18 mouse cellular contexts compared by ENCODE assay signal in genomic region chr8:10878371-10878770, GRCm38 (mm10).
DNase-seq lines count a peak whose midpoint lies in the region; TF ChIP-seq lines count a peak whose summit lies in the region.
"Had no signal": no experiment of that assay in that cellular context is flagged by ENCODE, and none has a peak within 500 bp of the region (broad histone marks: within the 10 kb centered on the region; RNA-seq: fewer than 3 reads in every experiment).

No protein-coding gene starts in this region.

- H3K4me2 ChIP-seq in myocyte (ENCODE audit: low read depth), result no peak overlapping the region
- H3K4me2 ChIP-seq: embryonic facial prominence, embryonic 12.5 days; forebrain, embryonic 13.5 days; heart, embryonic 13.5 days; hindbrain, embryonic 15.5 days had no signal

- no peak overlapping the region for H3ac ChIP-seq in myocyte (ENCODE audit: control insufficient read depth, insufficient read length)

- intact Hi-C loops in left cerebral cortex, postnatal 36 days (cut with DNase I), result no loop called here

- no peaks in the 10 kb centered on the region for H3K36me3 ChIP-seq in myocyte (ENCODE audit: control insufficient read depth, insufficient read depth)
- H3K36me3 ChIP-seq: embryonic facial prominence, embryonic 12.5 days; heart, embryonic 13.5 days; hindbrain, embryonic 15.5 days had no signal

- DNase-seq in 3134 (ENCODE audit: extremely low read depth, insufficient read length, low spot score) (peak; percentile 54), 3T3-L1 (ENCODE audit: low read depth, low spot score) (peak; percentile 71), NIH3T3 (ENCODE audit: low read depth) (peak; percentile 63)
- no peak for DNase-seq in gastrocnemius, postnatal 10 days
- no peak for DNase-seq in cerebellum, adult 9-10 months
- DNase-seq in left cerebral cortex, postnatal 36 days (ENCODE audit: low spot score in 2 of 2), result no peak
- DNase-seq: adrenal gland, postnatal 14 days; cerebellum, adult 11-12 months; cerebellum, adult 9-11 months; embryo, embryonic 11 days; forebrain, postnatal 0 days; gastrocnemius, postnatal 25 days; heart, postnatal 36 days had no signal

- TF ChIP-seq POLR2A in myocyte (IDR thresholded peaks at IDR 0.05; ENCODE audit: insufficient read length, low read depth), result no peak

- no peaks in the 10 kb centered on the region for H3K79me2 ChIP-seq in myocyte (ENCODE audit: control insufficient read depth, insufficient read depth)

- H3K27me3 ChIP-seq in myocyte (ENCODE audit: control insufficient read depth, insufficient read depth, insufficient read length), result peaks cover 26% of the 10 kb centered on the region
- H3K27me3 ChIP-seq: embryonic facial prominence, embryonic 12.5 days; hindbrain, embryonic 15.5 days had no signal

- no peak overlapping the region for H3K4me3 ChIP-seq in myocyte
- H3K4me3 ChIP-seq: embryonic facial prominence, embryonic 12.5 days; forebrain, embryonic 13.5 days; heart, embryonic 13.5 days; hindbrain, embryonic 15.5 days had no signal

TF ChIP-seq in myocyte, 11 proteins besides CTCF, POLR2A, EP300 and RAD21:
- TF ChIP-seq USF1 (IDR thresholded peaks at IDR 0.05; ENCODE audit: low read depth) (no peak), REST (IDR thresholded peaks at IDR 0.05; ENCODE audit: insufficient read depth, insufficient read length) (peak; percentile 83)
TF ChIP-seq in myocyte: peak in this region for 1.

Comparison
In these comparisons a context has a peak if more than half of its experiments do, and no peak if none do; other contexts are left out.
1. DNase-seq: peak in 3134 (single experiment), 3T3-L1 (single experiment) and NIH3T3 (single experiment); none in gastrocnemius, postnatal 10 days (single experiment), cerebellum, adult 9-10 months (single experiment) and left cerebral cortex, postnatal 36 days (0 of 2).